Mouse (Mus musculus) CH12.LX (cell line): ENCODE data around the gene Slc4a1.

Experiments
- POLR2A ChIP-seq: IDR thresholded peaks from 2 replicates; pipeline ENCODE4 v1.6.1; 2011; ENCODE audit warnings: low read depth, mild to moderate bottlenecking, improper control_type of control experiment, low read length
- RAD21 ChIP-seq: IDR thresholded peaks from 2 replicates; pipeline ENCODE4 v1.6.1; 2011; ENCODE audit warnings: low read depth, mild to moderate bottlenecking, low read length, improper control_type of control experiment, moderate library complexity
- UBTF ChIP-seq: IDR thresholded peaks from 2 replicates; pipeline ENCODE4 v1.6.1; 2012; ENCODE audit warnings: low read depth, mild to moderate bottlenecking, inconsistent platforms, low read length, improper control_type of control experiment, moderate library complexity

GRCm38 (mm10) chr11:102308104-102308503 is 57.9 kb downstream of the Slc4a1 start:
- no peak for TF ChIP-seq POLR2A
- no peak for TF ChIP-seq RAD21
- TF ChIP-seq UBTF = no peak
